Mouse (Mus musculus): ENCODE data around the gene Gtf2h4.

The Gtf2h4 gene

GRCm38 (mm10) chr17:35643609-35644236 lies 29.8 kb downstream of the Gtf2h4 start, which contains the start of gene Mucl3:
Gene Mucl3 (minus strand): TSS chr17:35643695.
- ATAC-seq (ENCODE audit: insufficient number of reproducible peaks, low FRiP score, low TSS enrichment), result no peak

- ATAC-seq (ENCODE audit: insufficient number of reproducible peaks, low FRiP score, low TSS enrichment), result no peak
These were observed 34.2 kb downstream of the Gtf2h4 start for GRCm38 (mm10) chr17:35639352-35639751.

GRCm38 (mm10) chr17:35638475-35639190 lies 34.9 kb downstream of the Gtf2h4 start:
- no peak for ATAC-seq (ENCODE audit: insufficient number of reproducible peaks, low FRiP score, low TSS enrichment)

GRCm38 (mm10) chr17:35636363-35636762 lies 37.2 kb downstream of the Gtf2h4 start:
- no peak for ATAC-seq (ENCODE audit: insufficient number of reproducible peaks, low FRiP score, low TSS enrichment)

- 0 out of 2 replicates have a peak, but pooled peaks have one; percentile 27 for ATAC-seq (ENCODE audit: insufficient number of reproducible peaks, low FRiP score, low TSS enrichment)
These were observed 37.8 kb downstream of the Gtf2h4 start for GRCm38 (mm10) chr17:35635699-35636111.

- ATAC-seq (ENCODE audit: insufficient number of reproducible peaks, low FRiP score, low TSS enrichment), result no peak
These were observed 38.3 kb downstream of the Gtf2h4 start for GRCm38 (mm10) chr17:35635202-35635601.

- ATAC-seq (ENCODE audit: insufficient number of reproducible peaks, low FRiP score, low TSS enrichment), result no peak
These were observed 39.5 kb downstream of the Gtf2h4 start for GRCm38 (mm10) chr17:35633992-35634391.

- no peak for ATAC-seq (ENCODE audit: insufficient number of reproducible peaks, low FRiP score, low TSS enrichment)
These were observed 47.0 kb downstream of the Gtf2h4 start, which contains the start of gene Gm9573 for GRCm38 (mm10) chr17:35626537-35626936. Gene Gm9573 (minus strand): TSS chr17:35626637.

Data from cerebellum, adult (tissue).